Mouse (Mus musculus) heart, embryonic 14.5 days (tissue): ENCODE results near the gene Grk3. TPM values are rescaled to one million over a fixed set of nuclear protein-coding genes. Genes with fewer than 3 reads are reported as not detected.

ENCODE experiments used
- ATAC-seq: fragments of 200-750 bp; cut with Nextera tagmentation; 2 replicates; pipeline ENCODE4 v1.8.0; 2017; ENCODE audit warnings: low read depth, moderate TSS enrichment; ENCODE audit not compliant: insufficient number of reproducible peaks, insufficient read depth, low FRiP score
- H3K27ac ChIP-seq, 2 experiments: fragments of 200-500 bp in 1 of 2; fragments of 300-500 bp in 1 of 2; sonication (generic) in 1 of 2; replicated peaks in 1 of 2; 2 replicates each; pipeline ENCODE4 v1.5.1; 2012 to 2014; ENCODE audit warnings: low read depth in 2 of 2, low read length in 2 of 2, control low read depth in 1 of 2, mild to moderate bottlenecking in 1 of 2, mixed read lengths in 1 of 2; ENCODE audit not compliant: control insufficient read depth in 1 of 2, insufficient read depth in 1 of 2
- H3K27me3 ChIP-seq: fragments of 300-500 bp; sonication (generic); 2 replicates; pipeline ENCODE4 v1.6.1; 2014; ENCODE audit warnings: mild to moderate bottlenecking, low read length, control low read depth; ENCODE audit not compliant: control insufficient read depth, insufficient read depth
- H3K36me3 ChIP-seq: fragments of 300-500 bp; sonication (generic); 2 replicates; pipeline ENCODE4 v1.6.1; 2014; ENCODE audit warnings: mild to moderate bottlenecking, control low read depth, low read length, mixed read lengths; ENCODE audit not compliant: control insufficient read depth, insufficient read depth
- H3K4me1 ChIP-seq, 2 experiments: fragments of 200-500 bp in 1 of 2; fragments of 300-500 bp in 1 of 2; sonication (generic) in 1 of 2; 2 replicates each; pipeline ENCODE4 v1.6.1; 2012 to 2014; ENCODE audit warnings: low read length in 2 of 2, control low read depth in 1 of 2, mixed read lengths in 1 of 2; ENCODE audit not compliant: control insufficient read depth in 2 of 2, insufficient read depth in 2 of 2
- H3K4me2 ChIP-seq: fragments of 300-500 bp; sonication (generic); 2 replicates; pipeline ENCODE4 v1.6.1; 2014; ENCODE audit warnings: mild to moderate bottlenecking, low read length
- H3K4me3 ChIP-seq, 2 experiments: fragments of 200-500 bp in 1 of 2; fragments of 300-500 bp in 1 of 2; sonication (generic) in 1 of 2; 2 replicates each; pipeline ENCODE4 v1.5.1; 2012 to 2014; ENCODE audit warnings: low read length in 2 of 2, mild to moderate bottlenecking in 2 of 2, control low read depth in 1 of 2, low read depth in 1 of 2, moderate library complexity in 1 of 2; ENCODE audit not compliant: control insufficient read depth in 1 of 2, insufficient read depth in 1 of 2
- H3K9ac ChIP-seq: fragments of 300-500 bp; sonication (generic); 2 replicates; pipeline ENCODE4 v1.6.1; 2014; ENCODE audit warnings: mild to moderate bottlenecking, low read length
- H3K9me3 ChIP-seq: fragments of 300-500 bp; sonication (generic); 2 replicates; pipeline ENCODE4 v1.6.1; 2016; ENCODE audit warnings: low read length, control low read depth; ENCODE audit not compliant: control insufficient read depth
- WGBS: fragments of 180-500 bp; shearing (Covaris S2); extraction: QIAGEN DNeasy Blood & Tissue Kit; methylation state at CpG from one replicate; pipeline ENCODE4 v1.1.7; 2014; 5-methylcytosine and 5-hydroxymethylcytosine counted together
- polyA plus RNA-seq: library from polyadenylated mRNA; unstranded; fragments of >200 nt; fragmentation: Nextera tagmentation; extraction: Ambion mirVana; gene quantifications from 2 replicates; pipeline ENCODE4 v1.2.1, GENCODE M21; 2014

Gene Grk3
- polyA plus RNA-seq, 1 experiment from 2014 or later = 13.3 TPM

DNA sequence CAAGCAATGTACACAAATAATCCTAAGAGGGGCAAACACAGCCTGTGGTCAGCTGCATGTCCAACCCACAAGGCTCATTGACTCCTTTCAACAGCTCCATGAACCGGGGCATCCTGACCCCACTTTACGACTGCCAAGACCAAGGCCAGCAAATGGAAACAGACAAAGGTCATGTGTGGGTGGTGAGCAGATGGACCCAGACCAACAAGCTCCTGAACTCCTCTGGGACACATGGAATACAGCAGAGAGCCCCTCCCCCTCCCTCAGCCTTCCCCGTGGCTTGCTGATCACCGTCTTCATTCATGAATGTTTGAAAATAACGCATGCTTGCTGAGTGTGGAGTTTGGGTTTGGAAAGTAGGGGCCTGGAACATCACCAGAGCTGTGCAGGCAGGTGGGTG lies 57.3 kb downstream of the Grk3 start:
- Histone ChIP-seq H3K27ac (no peak overlapping the region), H3K9ac (no peak overlapping the region), H3K4me2 (no peak overlapping the region), H3K9me3 (no peaks in the 10 kb centered on the region), H3K27me3 (no peaks in the 10 kb centered on the region), H3K4me1 (peaks cover 6 to 30% of the 10 kb centered on the region in 2 experiments), H3K4me3 (no peak overlapping the region), H3K36me3 (0 out of 2 replicates have a peak, but pooled peaks cover 5% of the 10 kb centered on the region)
- WGBS = 76% methylated on average over 5 of the region's 5 CpGs
- ATAC-seq = no peak

- WGBS = 19% methylated on average over 12 of the region's 12 CpGs
- H3K4me2 ChIP-seq = peak overlapping the region; percentile 52
- H3K9me3 ChIP-seq = no peaks in the 10 kb centered on the region
- H3K27ac ChIP-seq = peak overlapping the region; percentile 29 to 30; a peak in 1 of 4 replicates
- no peaks in the 10 kb centered on the region for H3K27me3 ChIP-seq
- 0 out of 2 replicates have a peak, but pooled peaks cover 10% of the 10 kb centered on the region for H3K36me3 ChIP-seq
- no peak overlapping the region for H3K9ac ChIP-seq
- no peak overlapping the region for H3K4me3 ChIP-seq
- ATAC-seq = no peak
- peaks cover 6 to 29% of the 10 kb centered on the region in 2 experiments for H3K4me1 ChIP-seq
These were observed 58.8 kb downstream of the Grk3 start for GRCm38 (mm10) chr5:112956841-112957240.

- peak overlapping the region; percentile 52 for H3K4me2 ChIP-seq
- H3K36me3 ChIP-seq = 0 out of 2 replicates have a peak, but pooled peaks cover 10% of the 10 kb centered on the region
- no peaks in the 10 kb centered on the region for H3K27me3 ChIP-seq
- no peaks in the 10 kb centered on the region for H3K9me3 ChIP-seq
- no peak for ATAC-seq
- no peak overlapping the region for H3K4me3 ChIP-seq
- H3K4me1 ChIP-seq = peaks cover 6 to 24% of the 10 kb centered on the region in 2 experiments
- no peak overlapping the region for H3K9ac ChIP-seq
- H3K27ac ChIP-seq = no peak overlapping the region
- WGBS = 83% methylated on average over 8 of the region's 8 CpGs
These were observed 59.2 kb downstream of the Grk3 start for GRCm38 (mm10) chr5:112956368-112956767.

DNA sequence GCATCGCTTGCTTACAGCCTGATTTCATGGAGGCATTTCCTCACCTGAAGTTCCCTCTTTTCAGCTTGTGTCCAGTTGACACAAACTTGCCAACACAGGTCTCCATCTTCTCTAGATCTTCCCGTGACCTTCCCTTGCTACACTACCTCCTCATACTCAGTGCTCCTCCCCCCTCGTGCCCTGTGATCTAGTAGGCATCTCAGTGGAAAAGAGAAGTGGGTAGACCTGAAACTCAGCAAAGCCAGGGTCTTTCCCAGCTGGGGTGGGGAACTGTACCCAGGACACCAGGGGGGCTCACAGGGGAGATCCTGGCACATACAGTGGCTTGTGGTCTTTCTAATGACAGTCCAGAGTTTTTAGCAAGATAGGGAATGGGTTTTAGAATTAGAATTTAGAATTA lies 64.7 kb downstream of the Grk3 start:
- no peak for ATAC-seq
- Histone ChIP-seq H3K4me3 (no peak overlapping the region), H3K27me3 (no peaks in the 10 kb centered on the region), H3K27ac (no peak overlapping the region), H3K36me3 (peaks cover 10% of the 10 kb centered on the region; the same call in 1 of the 2 replicates), H3K4me2 (no peak overlapping the region), H3K9me3 (no peaks in the 10 kb centered on the region), H3K9ac (no peak overlapping the region), H3K4me1 (no peaks in the 10 kb centered on the region)
- 82% methylated on average over 3 of the region's 3 CpGs for WGBS

DNA sequence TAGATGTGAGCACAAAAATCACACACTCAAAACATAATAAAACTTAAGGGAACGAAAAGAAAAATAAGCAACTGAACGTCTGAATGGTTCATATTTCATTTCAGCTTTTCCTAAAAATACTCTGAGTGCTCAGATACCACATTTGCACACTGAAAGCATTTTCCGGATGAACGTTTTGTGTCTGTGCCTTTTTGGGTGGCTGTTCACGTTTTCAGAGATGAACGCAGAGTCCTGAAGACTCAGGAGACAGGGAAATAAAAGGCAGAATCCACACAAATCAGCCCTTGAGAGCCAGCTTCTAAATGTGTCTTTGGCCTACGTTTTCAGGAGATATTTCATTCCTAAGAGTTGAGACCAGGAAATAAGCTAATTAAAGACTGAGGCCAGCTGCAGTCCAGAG lies 69.7 kb downstream of the Grk3 start:
- Histone ChIP-seq H3K27me3 (no peaks in the 10 kb centered on the region), H3K4me3 (no peak overlapping the region), H3K27ac (no peak overlapping the region), H3K9me3 (no peaks in the 10 kb centered on the region), H3K9ac (no peak overlapping the region), H3K4me2 (no peak overlapping the region), H3K36me3 (peaks cover 26% of the 10 kb centered on the region), H3K4me1 (no peaks in the 10 kb centered on the region)
- 78% methylated on average over 7 of the region's 7 CpGs for WGBS
- no peak for ATAC-seq

DNA sequence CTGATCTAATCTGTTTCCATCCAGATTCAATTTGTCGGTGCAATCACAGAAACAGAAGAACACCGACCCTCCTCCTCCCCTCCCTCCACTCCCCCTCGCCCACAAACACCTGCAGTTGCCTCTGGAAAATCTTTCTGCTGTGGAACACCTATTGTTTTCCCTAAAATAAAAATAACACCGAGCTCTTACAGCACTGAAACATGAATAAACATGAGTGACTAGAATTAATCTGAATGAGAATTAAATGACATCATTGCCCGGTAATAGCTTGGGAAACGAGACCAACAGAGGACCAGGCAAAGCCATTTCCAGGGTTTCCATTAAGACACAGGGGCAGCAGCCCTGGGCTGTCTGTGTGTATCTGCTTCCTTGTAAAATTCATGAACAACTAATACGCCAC lies 73.3 kb downstream of the Grk3 start:
- no peak for ATAC-seq

DNA sequence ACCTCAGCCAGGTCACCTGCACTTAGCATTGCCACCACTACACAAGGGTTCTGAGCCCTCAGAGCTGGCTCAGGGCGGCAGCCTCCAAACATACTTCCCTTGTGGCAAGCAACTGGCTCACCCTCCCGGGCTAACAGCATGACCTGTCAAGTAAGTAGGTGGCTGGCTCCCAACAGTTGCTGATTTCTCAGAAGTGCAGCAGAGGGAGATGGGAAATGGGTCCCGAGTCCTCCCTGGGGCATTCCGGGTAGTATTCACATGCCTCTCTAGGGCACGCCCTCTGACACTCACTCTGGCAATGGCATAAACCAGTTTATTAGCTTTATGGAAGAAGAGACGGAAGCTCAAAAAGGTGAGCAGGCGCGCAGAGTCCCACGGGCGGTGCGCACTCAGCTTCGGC lies 74.6 kb downstream of the Grk3 start:
- H3K4me2 ChIP-seq = no peak overlapping the region
- 88% methylated on average over 12 of the region's 12 CpGs for WGBS
- peaks cover 22% of the 10 kb centered on the region for H3K36me3 ChIP-seq
- H3K9ac ChIP-seq = no peak overlapping the region
- H3K4me1 ChIP-seq = peaks cover 12 to 15% of the 10 kb centered on the region in 2 experiments
- H3K4me3 ChIP-seq = no peak overlapping the region
- no peaks in the 10 kb centered on the region for H3K9me3 ChIP-seq
- no peak for ATAC-seq
- no peaks in the 10 kb centered on the region for H3K27me3 ChIP-seq
- H3K27ac ChIP-seq = no peak overlapping the region

More for the DNA sequence above, 73.3 kb downstream of the Grk3 start:
- no peaks in the 10 kb centered on the region for H3K9me3 ChIP-seq
- H3K27me3 ChIP-seq = no peaks in the 10 kb centered on the region
- no peak overlapping the region for H3K4me2 ChIP-seq
- no peak overlapping the region for H3K9ac ChIP-seq
- 71% methylated on average over 7 of the region's 7 CpGs for WGBS
- H3K4me1 ChIP-seq = peaks cover under 1 to 4% of the 10 kb centered on the region in 2 experiments
- peaks cover 26% of the 10 kb centered on the region for H3K36me3 ChIP-seq
- no peak overlapping the region for H3K27ac ChIP-seq
- no peak overlapping the region for H3K4me3 ChIP-seq

- no peak overlapping the region for H3K9ac ChIP-seq
- H3K4me3 ChIP-seq = no peak overlapping the region
- peak overlapping the region in 1 of 2 experiments; percentile 20; a peak in 1 of 4 replicates for H3K27ac ChIP-seq
- H3K4me2 ChIP-seq = no peak overlapping the region
- no peaks in the 10 kb centered on the region for H3K9me3 ChIP-seq
- peaks cover 27 to 42% of the 10 kb centered on the region in 2 experiments for H3K4me1 ChIP-seq
- ATAC-seq = no peak
- H3K27me3 ChIP-seq = no peaks in the 10 kb centered on the region
- peaks cover 23% of the 10 kb centered on the region for H3K36me3 ChIP-seq
- WGBS = 67% methylated on average over 10 of the region's 10 CpGs
These were observed 79.0 kb downstream of the Grk3 start for GRCm38 (mm10) chr5:112936632-112937031.
